Mouse (Mus musculus): Measurements from ENCODE around the gene Ldlrad1.

- TF ChIP-seq CTCF (IDR thresholded peaks at IDR 0.05; ENCODE audit: low read depth, low read length) (no peak), POLR2A (IDR thresholded peaks at IDR 0.05; ENCODE audit: extremely low read depth, insufficient read depth, low read length) (no peak)
These were observed 28.2 kb upstream of the Ldlrad1 start for GRCm38 (mm10) chr4:107180746-107181145.

All from liver, adult 2 months (tissue).